Mouse (Mus musculus): ENCODE measurements around the gene Fbxo27. TPM values are rescaled to one million over a fixed set of nuclear protein-coding genes. Genes with fewer than 3 reads are reported as not detected.
A peak's percentile ranks its signal among the peaks of the same experiment; 100 is the strongest.

Fbxo27 gene
- polyA plus RNA-seq, 1 experiment, result not detected

DNA sequence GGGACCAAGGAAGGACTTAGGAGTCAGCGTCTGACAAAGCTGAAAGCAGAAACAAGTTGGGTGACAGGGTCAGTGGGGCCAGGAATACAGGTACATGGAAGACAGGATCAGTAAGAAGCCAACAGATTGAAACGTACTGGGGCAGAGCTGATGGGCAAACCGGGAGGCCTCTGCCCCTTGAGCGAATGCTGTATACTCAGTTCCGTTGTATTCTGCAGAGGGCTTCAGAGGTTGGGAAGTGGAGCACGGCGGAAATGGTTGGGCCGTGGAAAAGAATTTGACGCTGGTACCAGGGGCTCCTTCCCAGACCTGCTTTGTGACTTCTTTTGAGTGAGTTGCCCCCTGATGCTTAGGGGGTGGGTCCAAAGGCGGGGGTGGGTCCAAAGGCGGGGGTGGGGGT lies 40.6 kb downstream of the Fbxo27 start:
- no peaks in the 10 kb centered on the region for H3K27me3 ChIP-seq (ENCODE audit: control insufficient read depth, insufficient read depth, insufficient read length)
- peaks cover 13% of the 10 kb centered on the region for H3K36me3 ChIP-seq (ENCODE audit: control insufficient read depth, insufficient read depth)
- TF ChIP-seq TCF12 (IDR thresholded peaks at IDR 0.05; ENCODE audit: insufficient read depth, poor library complexity, severe bottlenecking), result no peak
- TF ChIP-seq POLR2AphosphoS2 (IDR thresholded peaks at IDR 0.05; ENCODE audit: insufficient read length, low read depth), result no peak
- no peak for TF ChIP-seq SRF (IDR thresholded peaks at IDR 0.05; ENCODE audit: control insufficient read depth, insufficient read length, low read depth)
- no peak for TF ChIP-seq CEBPB (IDR thresholded peaks at IDR 0.05; ENCODE audit: insufficient read depth, poor library complexity, severe bottlenecking)
- TF ChIP-seq MAX (IDR thresholded peaks at IDR 0.05; ENCODE audit: low read depth), result no peak
- TF ChIP-seq USF1 (IDR thresholded peaks at IDR 0.05; ENCODE audit: low read depth), result no peak
- TF ChIP-seq MYOD1 (IDR thresholded peaks at IDR 0.05; ENCODE audit: control insufficient read depth in 1 of 3, insufficient read length in 2 of 3, low read depth in 2 of 3), result no peak
- no peak for TF ChIP-seq POLR2A (IDR thresholded peaks at IDR 0.05; ENCODE audit: insufficient read length, low read depth)
- TF ChIP-seq REST (IDR thresholded peaks at IDR 0.05; ENCODE audit: insufficient read depth, insufficient read length), result no peak
- TF ChIP-seq MYOG (IDR thresholded peaks at IDR 0.05; ENCODE audit: control insufficient read depth in 1 of 3, insufficient read depth in 1 of 3, insufficient read length in 2 of 3, low read depth in 2 of 3), result no peak
- no peak for TF ChIP-seq E2F4 (IDR thresholded peaks at IDR 0.05; ENCODE audit: insufficient read depth)
- TF ChIP-seq TCF3 (IDR thresholded peaks at IDR 0.05; ENCODE audit: insufficient read length, low read depth), result no peak
- no peak overlapping the region for H3ac ChIP-seq (ENCODE audit: control insufficient read depth, insufficient read length)
- H3K4me2 ChIP-seq (ENCODE audit: low read depth), result no peak overlapping the region
- no peak overlapping the region for H3K4me3 ChIP-seq
- no peaks in the 10 kb centered on the region for H3K79me2 ChIP-seq (ENCODE audit: control insufficient read depth, insufficient read depth)

- H3K4me3 ChIP-seq, result no peak overlapping the region
- H3K36me3 ChIP-seq (ENCODE audit: control insufficient read depth, insufficient read depth), result peaks cover 13% of the 10 kb centered on the region
- H3ac ChIP-seq (ENCODE audit: control insufficient read depth, insufficient read length), result no peak overlapping the region
- H3K79me2 ChIP-seq (ENCODE audit: control insufficient read depth, insufficient read depth), result no peaks in the 10 kb centered on the region
- H3K4me2 ChIP-seq (ENCODE audit: low read depth), result no peak overlapping the region
- no peaks in the 10 kb centered on the region for H3K27me3 ChIP-seq (ENCODE audit: control insufficient read depth, insufficient read depth, insufficient read length)
- TF ChIP-seq CEBPB (IDR thresholded peaks at IDR 0.05; ENCODE audit: insufficient read depth, poor library complexity, severe bottlenecking) (no peak), TCF12 (IDR thresholded peaks at IDR 0.05; ENCODE audit: insufficient read depth, poor library complexity, severe bottlenecking) (no peak), SRF (IDR thresholded peaks at IDR 0.05; ENCODE audit: control insufficient read depth, insufficient read length, low read depth) (no peak), MYOD1 (IDR thresholded peaks at IDR 0.05; ENCODE audit: control insufficient read depth in 1 of 3, insufficient read length in 2 of 3, low read depth in 2 of 3) (no peak), POLR2A (IDR thresholded peaks at IDR 0.05; ENCODE audit: insufficient read length, low read depth) (no peak), POLR2AphosphoS2 (IDR thresholded peaks at IDR 0.05; ENCODE audit: insufficient read length, low read depth) (no peak), TCF3 (IDR thresholded peaks at IDR 0.05; ENCODE audit: insufficient read length, low read depth) (no peak), REST (IDR thresholded peaks at IDR 0.05; ENCODE audit: insufficient read depth, insufficient read length) (no peak), USF1 (IDR thresholded peaks at IDR 0.05; ENCODE audit: low read depth) (no peak), MAX (IDR thresholded peaks at IDR 0.05; ENCODE audit: low read depth) (no peak), E2F4 (IDR thresholded peaks at IDR 0.05; ENCODE audit: insufficient read depth) (no peak), MYOG (IDR thresholded peaks at IDR 0.05; ENCODE audit: control insufficient read depth in 1 of 3, insufficient read depth in 1 of 3, insufficient read length in 2 of 3, low read depth in 2 of 3) (no peak)
Observed at GRCm38 (mm10) chr7:28735701-28736100, 43.1 kb downstream of the Fbxo27 start.

GRCm38 (mm10) chr7:28739829-28740228 lies 47.2 kb downstream of the Fbxo27 start:
- H3K4me3 ChIP-seq, result no peak overlapping the region
- H3K79me2 ChIP-seq (ENCODE audit: control insufficient read depth, insufficient read depth), result no peaks in the 10 kb centered on the region
- H3ac ChIP-seq (ENCODE audit: control insufficient read depth, insufficient read length), result no peak overlapping the region
- peaks cover 13% of the 10 kb centered on the region for H3K36me3 ChIP-seq (ENCODE audit: control insufficient read depth, insufficient read depth)
- H3K4me2 ChIP-seq (ENCODE audit: low read depth), result no peak overlapping the region
- peak; percentile 31 for TF ChIP-seq POLR2AphosphoS2 (IDR thresholded peaks at IDR 0.05; ENCODE audit: insufficient read length, low read depth)
- no peak for TF ChIP-seq POLR2A (IDR thresholded peaks at IDR 0.05; ENCODE audit: insufficient read length, low read depth)
- H3K27me3 ChIP-seq (ENCODE audit: control insufficient read depth, insufficient read depth, insufficient read length), result no peaks in the 10 kb centered on the region

DNA sequence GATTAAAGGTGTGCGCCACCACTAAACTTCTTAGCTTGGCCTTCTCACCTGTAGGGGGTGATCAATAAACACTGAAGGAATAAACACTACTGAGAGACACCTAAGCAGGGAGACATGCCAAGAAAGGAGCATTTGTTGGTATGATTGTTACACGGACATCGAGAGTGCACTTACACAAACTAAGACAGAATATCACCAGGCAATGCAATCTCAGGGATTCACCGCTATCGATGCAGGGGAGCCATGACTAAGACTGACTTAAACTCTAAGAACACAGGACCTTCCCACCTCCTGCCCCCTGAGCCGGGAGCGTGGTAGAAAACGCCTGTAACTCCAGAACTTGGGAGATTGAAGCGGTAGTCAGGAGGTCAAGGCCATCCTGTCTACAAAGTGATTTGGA lies 48.3 kb downstream of the Fbxo27 start:
- peaks cover 10% of the 10 kb centered on the region for H3K36me3 ChIP-seq (ENCODE audit: control insufficient read depth, insufficient read depth)
- H3K79me2 ChIP-seq (ENCODE audit: control insufficient read depth, insufficient read depth), result no peaks in the 10 kb centered on the region
- no peak for TF ChIP-seq E2F4 (IDR thresholded peaks at IDR 0.05; ENCODE audit: insufficient read depth)
- TF ChIP-seq MYOD1 (IDR thresholded peaks at IDR 0.05; ENCODE audit: control insufficient read depth in 1 of 3, insufficient read length in 2 of 3, low read depth in 2 of 3), result no peak
- no peak for TF ChIP-seq CEBPB (IDR thresholded peaks at IDR 0.05; ENCODE audit: insufficient read depth, poor library complexity, severe bottlenecking)
- TF ChIP-seq MAX (IDR thresholded peaks at IDR 0.05; ENCODE audit: low read depth), result no peak
- no peak for TF ChIP-seq SRF (IDR thresholded peaks at IDR 0.05; ENCODE audit: control insufficient read depth, insufficient read length, low read depth)
- TF ChIP-seq MYOG (IDR thresholded peaks at IDR 0.05; ENCODE audit: control insufficient read depth in 1 of 3, insufficient read depth in 1 of 3, insufficient read length in 2 of 3, low read depth in 2 of 3), result no peak
- TF ChIP-seq TCF3 (IDR thresholded peaks at IDR 0.05; ENCODE audit: insufficient read length, low read depth), result no peak
- no peak for TF ChIP-seq TCF12 (IDR thresholded peaks at IDR 0.05; ENCODE audit: insufficient read depth, poor library complexity, severe bottlenecking)
- no peaks in the 10 kb centered on the region for H3K27me3 ChIP-seq (ENCODE audit: control insufficient read depth, insufficient read depth, insufficient read length)
- H3K4me2 ChIP-seq (ENCODE audit: low read depth), result peak overlapping the region; percentile 88
- peak overlapping the region; percentile 73 for H3K4me3 ChIP-seq
- H3ac ChIP-seq (ENCODE audit: control insufficient read depth, insufficient read length), result peak overlapping the region; percentile 54

DNA sequence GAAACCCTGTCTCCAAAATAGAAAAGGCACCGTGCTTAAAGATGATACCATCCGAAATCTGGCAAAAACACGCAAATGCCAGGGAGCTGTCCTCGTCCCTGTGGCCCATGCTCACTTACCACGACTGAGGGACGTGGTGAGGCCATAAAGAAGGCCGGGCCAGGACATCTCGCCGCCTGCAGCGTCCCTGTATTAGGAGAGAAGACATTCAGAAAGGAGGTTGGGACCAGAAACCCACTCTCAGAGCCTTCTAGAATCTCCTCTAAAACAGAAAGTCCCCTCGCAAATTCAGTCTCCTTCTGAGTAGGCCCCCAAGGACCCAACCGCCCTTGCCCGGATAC lies 48.7 kb downstream of the Fbxo27 start:
- H3K36me3 ChIP-seq (ENCODE audit: control insufficient read depth, insufficient read depth), result peaks cover 10% of the 10 kb centered on the region
- no peaks in the 10 kb centered on the region for H3K79me2 ChIP-seq (ENCODE audit: control insufficient read depth, insufficient read depth)
- H3K27me3 ChIP-seq (ENCODE audit: control insufficient read depth, insufficient read depth, insufficient read length), result no peaks in the 10 kb centered on the region
- TF ChIP-seq USF1 (IDR thresholded peaks at IDR 0.05; ENCODE audit: low read depth) (no peak), POLR2AphosphoS2 (IDR thresholded peaks at IDR 0.05; ENCODE audit: insufficient read length, low read depth) (no peak), MYOD1 (IDR thresholded peaks at IDR 0.05; ENCODE audit: control insufficient read depth in 1 of 3, insufficient read length in 2 of 3, low read depth in 2 of 3) (no peak), TCF12 (IDR thresholded peaks at IDR 0.05; ENCODE audit: insufficient read depth, poor library complexity, severe bottlenecking) (no peak), CEBPB (IDR thresholded peaks at IDR 0.05; ENCODE audit: insufficient read depth, poor library complexity, severe bottlenecking) (no peak), E2F4 (IDR thresholded peaks at IDR 0.05; ENCODE audit: insufficient read depth) (no peak), REST (IDR thresholded peaks at IDR 0.05; ENCODE audit: insufficient read depth, insufficient read length) (no peak), TCF3 (IDR thresholded peaks at IDR 0.05; ENCODE audit: insufficient read length, low read depth) (no peak), SRF (IDR thresholded peaks at IDR 0.05; ENCODE audit: control insufficient read depth, insufficient read length, low read depth) (no peak), MYOG (IDR thresholded peaks at IDR 0.05; ENCODE audit: control insufficient read depth in 1 of 3, insufficient read depth in 1 of 3, insufficient read length in 2 of 3, low read depth in 2 of 3) (no peak), MAX (IDR thresholded peaks at IDR 0.05; ENCODE audit: low read depth) (no peak), POLR2A (IDR thresholded peaks at IDR 0.05; ENCODE audit: insufficient read length, low read depth) (no peak)
- peak overlapping the region; percentile 88 for H3K4me2 ChIP-seq (ENCODE audit: low read depth)
- H3ac ChIP-seq (ENCODE audit: control insufficient read depth, insufficient read length), result peak overlapping the region; percentile 54
- peak overlapping the region; percentile 73 for H3K4me3 ChIP-seq
